Mouse (Mus musculus): ENCODE data around the gene Slc5a9. TPM values are rescaled to one million over a fixed set of nuclear protein-coding genes. Genes with fewer than 3 reads are reported as not detected.

The Slc5a9 gene
- polyA plus RNA-seq, 1 experiment from 2014 or later = not detected

DNA sequence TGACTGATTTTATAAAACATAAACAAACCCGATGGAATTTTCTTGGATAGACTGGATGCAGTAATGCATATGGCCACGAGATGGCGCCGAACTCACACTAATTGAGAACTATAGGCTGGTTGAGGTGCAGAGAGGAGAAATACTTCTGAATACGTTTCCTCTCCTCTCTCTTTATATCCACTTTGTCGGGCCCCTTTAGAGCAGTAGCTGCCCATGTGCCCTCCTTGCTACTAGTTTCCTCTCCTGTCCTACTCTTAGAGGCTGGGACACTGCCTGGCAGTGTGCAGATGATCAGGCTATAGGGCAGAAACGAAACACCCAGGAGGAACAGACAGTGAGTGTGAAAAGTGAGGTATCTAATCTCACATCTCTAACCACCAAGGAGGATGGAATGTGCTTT is 16.7 kb downstream of the Slc5a9 start:
- Histone ChIP-seq H3K27me3 (replicated peaks; ENCODE audit: control insufficient read depth, insufficient read depth, low read length) (no peaks in the 10 kb centered on the region), H3K36me3 (ENCODE audit: control insufficient read depth, insufficient read depth, low read length) (no peaks in the 10 kb centered on the region), H3K4me3 (ENCODE audit: low read depth, low read length) (no peak overlapping the region), H3K4me2 (peak overlapping the region; percentile 41; the same call in 1 of the 2 replicates), H3K9ac (ENCODE audit: low read depth, low read length) (no peak overlapping the region), H3K4me1 (replicated peaks; ENCODE audit: control insufficient read depth, insufficient read depth, low read length) (no peaks in the 10 kb centered on the region), H3K9me3 (ENCODE audit: control insufficient read depth, low read length) (no peaks in the 10 kb centered on the region), H3K27ac (ENCODE audit: low read depth, low read length) (no peak overlapping the region)
- ATAC-seq (replicated peaks; ENCODE audit: low FRiP score) (peak; percentile 55; the same call in 1 of the 2 replicates), DNase-seq (ENCODE audit: low spot score) (peak; percentile 53)
- WGBS = 8% methylated on average over 7 of the region's 7 CpGs

DNA sequence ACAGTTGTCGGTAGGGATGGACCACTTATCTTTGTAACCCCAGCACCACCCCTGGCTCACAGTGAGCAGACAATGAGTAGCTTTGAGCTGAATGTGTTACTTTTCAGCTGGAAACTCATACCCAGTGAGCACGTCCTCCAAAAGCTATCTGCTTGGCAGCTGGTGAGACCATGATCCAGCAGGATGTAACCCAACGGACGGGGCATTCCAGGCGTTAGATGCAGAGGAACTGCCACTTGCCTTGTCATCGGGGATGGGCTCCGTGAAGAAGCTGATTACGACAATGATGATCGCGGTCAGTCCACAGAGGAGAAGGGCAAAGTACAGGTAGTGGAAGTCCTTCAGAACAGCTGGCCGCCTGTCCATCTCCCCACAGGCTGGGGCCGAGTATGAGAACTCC is 19.2 kb downstream of the Slc5a9 start:
- H3K27ac ChIP-seq (ENCODE audit: low read depth, low read length) = no peak overlapping the region
- DNase-seq (ENCODE audit: low spot score) (no peak), ATAC-seq (replicated peaks; ENCODE audit: low FRiP score) (no peak)
- H3K4me2 ChIP-seq = no peak overlapping the region
- WGBS = 76% methylated on average over 12 of the region's 12 CpGs
- no peak overlapping the region for H3K4me3 ChIP-seq (ENCODE audit: low read depth, low read length)
- H3K9ac ChIP-seq (ENCODE audit: low read depth, low read length) = no peak overlapping the region
- H3K36me3 ChIP-seq (ENCODE audit: control insufficient read depth, insufficient read depth, low read length) = no peaks in the 10 kb centered on the region
- H3K4me1 ChIP-seq (replicated peaks; ENCODE audit: control insufficient read depth, insufficient read depth, low read length) = no peaks in the 10 kb centered on the region
- H3K27me3 ChIP-seq (replicated peaks; ENCODE audit: control insufficient read depth, insufficient read depth, low read length) = no peaks in the 10 kb centered on the region
- H3K9me3 ChIP-seq (ENCODE audit: control insufficient read depth, low read length) = no peaks in the 10 kb centered on the region

GRCm38 (mm10) chr4:111880112-111880875 is 22.4 kb downstream of the Slc5a9 start:
- H3K9me3 ChIP-seq (ENCODE audit: control insufficient read depth, low read length) = no peaks in the 10 kb centered on the region
- no peak overlapping the region for H3K9ac ChIP-seq (ENCODE audit: low read depth, low read length)
- H3K27me3 ChIP-seq (replicated peaks; ENCODE audit: control insufficient read depth, insufficient read depth, low read length) = no peaks in the 10 kb centered on the region
- H3K4me2 ChIP-seq = no peak overlapping the region
- DNase-seq (ENCODE audit: low spot score) = no peak
- ATAC-seq (replicated peaks; ENCODE audit: low FRiP score) = no peak
- WGBS = 44% methylated on average over 4 of the region's 4 CpGs
- H3K27ac ChIP-seq (ENCODE audit: low read depth, low read length) = no peak overlapping the region
- H3K4me3 ChIP-seq (ENCODE audit: low read depth, low read length) = no peak overlapping the region
- no peaks in the 10 kb centered on the region for H3K4me1 ChIP-seq (replicated peaks; ENCODE audit: control insufficient read depth, insufficient read depth, low read length)
- H3K36me3 ChIP-seq (ENCODE audit: control insufficient read depth, insufficient read depth, low read length) = no peaks in the 10 kb centered on the region

- ATAC-seq (replicated peaks; ENCODE audit: low FRiP score) = no peak
- no peak for DNase-seq (ENCODE audit: low spot score)
- no peak overlapping the region for H3K4me3 ChIP-seq (ENCODE audit: low read depth, low read length)
- H3K9ac ChIP-seq (ENCODE audit: low read depth, low read length) = no peak overlapping the region
- H3K27ac ChIP-seq (ENCODE audit: low read depth, low read length) = no peak overlapping the region
- no peaks in the 10 kb centered on the region for H3K4me1 ChIP-seq (replicated peaks; ENCODE audit: control insufficient read depth, insufficient read depth, low read length)
- H3K36me3 ChIP-seq (ENCODE audit: control insufficient read depth, insufficient read depth, low read length) = no peaks in the 10 kb centered on the region
- 74% methylated on average over 2 of the region's 2 CpGs for WGBS
- no peaks in the 10 kb centered on the region for H3K27me3 ChIP-seq (replicated peaks; ENCODE audit: control insufficient read depth, insufficient read depth, low read length)
- H3K4me2 ChIP-seq = no peak overlapping the region
- no peaks in the 10 kb centered on the region; the same call in 1 of the 2 replicates for H3K9me3 ChIP-seq (ENCODE audit: control insufficient read depth, low read length)
Measured at GRCm38 (mm10) chr4:111867743-111868401, 34.8 kb downstream of the Slc5a9 start.

DNA sequence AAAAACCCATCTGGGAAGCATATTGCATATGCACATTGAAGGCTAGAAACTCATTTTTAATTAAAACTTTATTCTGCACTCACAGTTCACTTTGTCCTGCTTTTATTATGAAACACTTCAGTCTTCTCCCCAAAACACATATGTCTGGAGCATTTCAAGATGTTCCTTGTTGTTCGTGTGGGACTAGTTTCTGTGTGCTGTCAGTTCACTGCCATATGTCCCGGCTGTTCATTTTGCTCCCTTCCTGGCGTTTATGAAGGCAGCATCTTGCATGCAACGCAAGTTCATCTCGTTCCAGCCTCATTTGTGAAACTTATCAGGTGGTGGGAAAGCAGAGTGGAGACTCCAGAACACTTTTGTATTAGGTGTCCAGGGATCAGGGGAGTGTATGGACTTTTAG is 36.0 kb downstream of the Slc5a9 start:
- Histone ChIP-seq H3K4me2 (no peak overlapping the region), H3K4me3 (ENCODE audit: low read depth, low read length) (no peak overlapping the region), H3K27ac (ENCODE audit: low read depth, low read length) (no peak overlapping the region), H3K9me3 (ENCODE audit: control insufficient read depth, low read length) (no peaks in the 10 kb centered on the region; the same call in 1 of the 2 replicates), H3K4me1 (replicated peaks; ENCODE audit: control insufficient read depth, insufficient read depth, low read length) (no peaks in the 10 kb centered on the region), H3K27me3 (replicated peaks; ENCODE audit: control insufficient read depth, insufficient read depth, low read length) (no peaks in the 10 kb centered on the region), H3K36me3 (ENCODE audit: control insufficient read depth, insufficient read depth, low read length) (no peaks in the 10 kb centered on the region), H3K9ac (ENCODE audit: low read depth, low read length) (no peak overlapping the region)
- DNase-seq (ENCODE audit: low spot score) (no peak), ATAC-seq (replicated peaks; ENCODE audit: low FRiP score) (no peak)
- WGBS = 76% methylated on average over 5 of the region's 5 CpGs

GRCm38 (mm10) chr4:111852626-111853025 is 50.1 kb downstream of the Slc5a9 start:
- ATAC-seq (replicated peaks; ENCODE audit: low FRiP score) = no peak
- DNase-seq (ENCODE audit: low spot score) = no peak
- no peaks in the 10 kb centered on the region for H3K4me1 ChIP-seq (replicated peaks; ENCODE audit: control insufficient read depth, insufficient read depth, low read length)
- H3K4me2 ChIP-seq = no peak overlapping the region
- no peak overlapping the region for H3K4me3 ChIP-seq (ENCODE audit: low read depth, low read length)
- no peaks in the 10 kb centered on the region for H3K27me3 ChIP-seq (replicated peaks; ENCODE audit: control insufficient read depth, insufficient read depth, low read length)
- H3K27ac ChIP-seq (ENCODE audit: low read depth, low read length) = no peak overlapping the region
- no peak overlapping the region for H3K9ac ChIP-seq (ENCODE audit: low read depth, low read length)
- H3K9me3 ChIP-seq (ENCODE audit: control insufficient read depth, low read length) = no peaks in the 10 kb centered on the region; the same call in 1 of the 2 replicates
- no peaks in the 10 kb centered on the region for H3K36me3 ChIP-seq (ENCODE audit: control insufficient read depth, insufficient read depth, low read length)

DNA sequence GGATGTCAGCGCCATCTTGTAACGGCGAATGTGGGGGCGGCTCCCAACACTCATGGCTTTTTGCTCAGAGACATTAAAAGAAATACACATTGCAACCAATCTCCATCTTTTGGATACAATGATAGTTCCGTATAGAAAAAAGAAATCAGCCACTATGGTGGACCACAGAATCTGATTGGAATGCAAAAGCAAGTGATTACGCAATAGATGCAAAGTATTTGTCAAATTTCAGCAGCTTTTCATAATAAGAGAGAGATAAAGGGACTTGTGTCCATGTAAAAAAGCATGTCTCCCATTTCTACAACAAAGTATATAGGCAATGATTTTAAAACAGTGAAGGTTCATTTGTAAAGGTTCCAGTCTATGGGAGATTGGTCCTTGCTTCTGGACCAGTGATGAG is 63.8 kb downstream of the Slc5a9 start:
- Histone ChIP-seq H3K27me3 (replicated peaks; ENCODE audit: control insufficient read depth, insufficient read depth, low read length) (no peaks in the 10 kb centered on the region), H3K4me1 (replicated peaks; ENCODE audit: control insufficient read depth, insufficient read depth, low read length) (no peaks in the 10 kb centered on the region), H3K9ac (ENCODE audit: low read depth, low read length) (no peak overlapping the region), H3K4me3 (ENCODE audit: low read depth, low read length) (no peak overlapping the region), H3K4me2 (no peak overlapping the region), H3K36me3 (ENCODE audit: control insufficient read depth, insufficient read depth, low read length) (no peaks in the 10 kb centered on the region), H3K27ac (ENCODE audit: low read depth, low read length) (no peak overlapping the region), H3K9me3 (ENCODE audit: control insufficient read depth, low read length) (no peaks in the 10 kb centered on the region)
- DNase-seq (ENCODE audit: low spot score) (no peak), ATAC-seq (replicated peaks; ENCODE audit: low FRiP score) (no peak)
- WGBS = 92% methylated on average over 6 of the region's 6 CpGs
